Mouse (Mus musculus) kidney, embryonic 14.5 days (tissue): ENCODE results near the gene Gm3383. TPM values are rescaled to one million over a fixed set of nuclear protein-coding genes. Genes with fewer than 3 reads are reported as not detected.
"Not testable (repeated sequence)": the region's sequence is repeated elsewhere in the genome, so short reads cannot be mapped to it uniquely, and the experiment has no call there.

Experiments
- ATAC-seq: fragments of 200-750 bp; cut with Nextera tagmentation; 2 replicates; pipeline ENCODE4 v1.8.0; 2017; ENCODE audit warnings: moderate number of reproducible peaks, mild to moderate bottlenecking, moderate TSS enrichment, moderate library complexity; ENCODE audit not compliant: low FRiP score, low TSS enrichment
- H3K27ac ChIP-seq: fragments of 300-500 bp; sonication (generic); 2 replicates; pipeline ENCODE4 v1.5.1; 2014; ENCODE audit warnings: low read depth, mild to moderate bottlenecking, low read length, moderate library complexity, mixed read lengths
- H3K27me3 ChIP-seq: fragments of 300-500 bp; sonication (generic); 2 replicates; pipeline ENCODE4 v1.6.1; 2014; ENCODE audit warnings: mild to moderate bottlenecking, low read length; ENCODE audit not compliant: control insufficient read depth, insufficient read depth
- H3K36me3 ChIP-seq: fragments of 300-500 bp; sonication (generic); 2 replicates; pipeline ENCODE4 v1.6.1; 2014; ENCODE audit warnings: low read length, mixed read lengths; ENCODE audit not compliant: control insufficient read depth, insufficient read depth
- H3K4me1 ChIP-seq: fragments of 300-500 bp; sonication (generic); 2 replicates; pipeline ENCODE4 v1.6.1; 2014; ENCODE audit warnings: low read length, mixed read lengths; ENCODE audit not compliant: control insufficient read depth, insufficient read depth
- H3K4me2 ChIP-seq: fragments of 300-500 bp; sonication (generic); replicated peaks from 2 replicates; pipeline ENCODE4 v1.6.1; 2014; ENCODE audit warnings: low read depth, mild to moderate bottlenecking, low read length
- H3K4me3 ChIP-seq: fragments of 300-500 bp; sonication (generic); 2 replicates; pipeline ENCODE4 v1.5.1; 2014; ENCODE audit warnings: mild to moderate bottlenecking, low read length
- H3K9ac ChIP-seq: fragments of 300-500 bp; sonication (generic); 2 replicates; pipeline ENCODE4 v1.6.1; 2014; ENCODE audit warnings: low read depth, mild to moderate bottlenecking, low read length, moderate library complexity
- H3K9me3 ChIP-seq: fragments of 300-500 bp; sonication (generic); 2 replicates; pipeline ENCODE4 v1.6.1; 2016; ENCODE audit warnings: low read length; ENCODE audit not compliant: control insufficient read depth
- WGBS: fragments of 180-500 bp; shearing (Covaris S2); extraction: QIAGEN DNeasy Blood & Tissue Kit; methylation state at CpG from one replicate; pipeline ENCODE4 v1.1.7; 2014; 5-methylcytosine and 5-hydroxymethylcytosine counted together
- polyA plus RNA-seq: library from polyadenylated mRNA; unstranded; fragments of >200 nt; fragmentation: Nextera tagmentation; extraction: Ambion mirVana; gene quantifications from 2 replicates; pipeline ENCODE4 v1.2.1, GENCODE M21; 2014

Gm3383 gene
- polyA plus RNA-seq: 1.1 and 1.2 TPM in 2 replicates

- not testable (repeated sequence) for H3K36me3 ChIP-seq, H3K27ac ChIP-seq, H3K9ac ChIP-seq, H3K4me2 ChIP-seq, H3K9me3 ChIP-seq, H3K4me1 ChIP-seq, H3K27me3 ChIP-seq, ATAC-seq, H3K4me3 ChIP-seq
- WGBS: no CpG with 5 or more reads among the region's 3 CpGs
These were observed at the start of gene Gm3383 for GRCm38 (mm10) chr14:5807882-5808281. Gene Gm3383, minus strand, starts transcription at chr14:5807982.

DNA sequence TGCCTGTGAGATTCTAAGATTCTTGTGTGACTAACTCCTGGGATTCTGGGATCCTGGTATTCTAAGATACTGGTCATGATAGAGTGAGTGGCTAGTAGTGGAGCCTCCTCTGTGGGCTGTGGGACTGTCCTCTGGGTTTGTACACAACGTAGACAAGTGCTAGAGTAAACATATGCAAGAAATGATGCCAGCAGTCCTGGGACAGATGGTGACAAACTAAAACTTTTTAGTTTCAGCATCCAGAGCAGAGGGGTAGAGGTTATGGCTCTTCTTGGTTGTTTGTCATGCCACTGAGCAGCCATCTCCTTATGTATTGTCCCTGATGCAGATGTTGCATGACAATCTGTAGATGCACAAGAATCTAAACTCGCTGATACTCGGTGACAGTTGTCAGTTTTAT, 48.1 kb upstream of the Gm3383 start:
- not testable (repeated sequence) for H3K4me3 ChIP-seq, H3K9me3 ChIP-seq, H3K27me3 ChIP-seq, H3K36me3 ChIP-seq, H3K9ac ChIP-seq, H3K4me1 ChIP-seq, ATAC-seq, H3K27ac ChIP-seq, H3K4me2 ChIP-seq
- 78% methylated on average over 3 of the region's 3 CpGs for WGBS

DNA sequence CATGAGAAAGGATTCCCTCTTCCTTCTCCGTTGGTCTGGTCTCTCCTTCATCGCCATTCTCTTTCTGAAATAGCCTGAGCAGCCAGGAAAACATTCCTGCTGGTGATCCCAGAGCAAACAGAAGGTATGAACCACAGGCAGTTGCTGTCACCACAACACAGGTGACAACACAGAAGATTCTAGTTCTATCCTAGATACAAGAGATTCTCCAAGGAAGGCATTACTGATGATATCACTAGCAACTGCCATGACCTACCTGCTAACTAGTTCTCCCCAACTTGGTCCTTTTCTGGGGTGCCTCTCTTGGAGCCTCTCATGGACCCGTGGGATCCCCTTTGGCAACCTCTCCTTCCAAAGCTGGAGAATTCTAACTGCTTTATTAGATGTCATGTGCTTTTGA, 22.4 kb upstream of the Gm3383 start, which contains the start of gene Gm3424:
TSS of gene Gm3424 (minus strand) at position 101 of the 400 bp plus-strand sequence.
- H3K4me3 ChIP-seq, H3K9ac ChIP-seq, H3K27ac ChIP-seq, H3K27me3 ChIP-seq, H3K4me1 ChIP-seq, H3K36me3 ChIP-seq, H3K4me2 ChIP-seq, ATAC-seq, H3K9me3 ChIP-seq: not testable (repeated sequence)
- WGBS: no CpG with 5 or more reads among the region's 3 CpGs

DNA sequence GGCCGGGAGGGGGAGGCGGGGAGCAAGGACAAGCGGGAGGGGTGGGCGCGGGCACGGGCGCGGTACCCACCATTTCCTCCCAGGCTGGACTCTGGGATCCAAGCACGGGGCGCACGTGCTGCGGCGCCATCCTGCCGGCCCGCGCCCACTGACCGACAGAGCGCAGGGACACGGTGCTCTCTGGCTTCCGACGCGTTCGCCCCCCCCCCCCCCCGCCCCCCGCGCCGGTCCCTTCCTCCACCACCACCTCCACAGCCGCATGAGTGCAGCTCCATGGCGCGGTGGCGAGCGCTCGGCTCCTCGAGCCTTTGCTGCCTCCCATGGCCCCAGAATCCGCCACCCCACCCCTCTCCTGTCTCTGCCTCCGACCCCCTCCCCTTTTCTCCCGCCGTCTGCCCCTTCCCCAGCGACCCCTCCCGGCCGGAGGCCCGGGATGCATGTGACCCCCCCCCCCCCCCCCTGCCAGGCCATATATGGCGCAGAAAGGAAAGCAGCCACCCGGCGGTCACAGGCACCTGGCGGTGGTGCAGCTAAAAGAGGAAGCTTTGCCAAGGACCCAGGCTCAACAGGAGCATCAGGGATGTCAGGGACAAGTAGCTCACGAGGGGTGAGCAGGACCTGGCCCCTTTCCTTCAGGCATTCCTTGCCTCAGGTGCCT, 5.0 kb upstream of the Gm3383 start:
- not testable (repeated sequence) for H3K4me3 ChIP-seq, H3K4me1 ChIP-seq, H3K27ac ChIP-seq, H3K36me3 ChIP-seq, H3K9ac ChIP-seq, ATAC-seq, H3K27me3 ChIP-seq, H3K4me2 ChIP-seq, H3K9me3 ChIP-seq
- no CpG with 5 or more reads among the region's 47 CpGs for whole genome bisulfite sequencing

- not testable (repeated sequence) for ATAC-seq, H3K27me3 ChIP-seq
- WGBS: no CpG with 5 or more reads among the region's 37 CpGs
These were observed 66.3 kb downstream of the Gm3383 start, which contains the start of gene Gm3373 for GRCm38 (mm10) chr14:5741477-5741876. Gene Gm3373, minus strand, starts transcription at chr14:5741577.

GRCm38 (mm10) chr14:5687357-5687756, 120.4 kb downstream of the Gm3383 start, which contains the start of gene Gm9603:
Gene Gm9603, minus strand, starts transcription at chr14:5687457.
- H3K27ac ChIP-seq, H3K9ac ChIP-seq, H3K9me3 ChIP-seq, H3K36me3 ChIP-seq, H3K4me1 ChIP-seq, H3K4me2 ChIP-seq, H3K4me3 ChIP-seq, ATAC-seq, H3K27me3 ChIP-seq: not testable (repeated sequence)
- no CpG with 5 or more reads among the region's 2 CpGs for WGBS

More at GRCm38 (mm10) chr14:5741477-5741876, 66.3 kb downstream of the Gm3383 start, which contains the start of gene Gm3373:
- not testable (repeated sequence) for H3K9ac ChIP-seq, H3K36me3 ChIP-seq, H3K4me2 ChIP-seq, H3K4me3 ChIP-seq, H3K9me3 ChIP-seq, H3K4me1 ChIP-seq, H3K27ac ChIP-seq

GRCm38 (mm10) chr14:5632928-5633327, 174.9 kb downstream of the Gm3383 start, which contains the start of gene Gm8265:
Gene Gm8265, minus strand, starts transcription at chr14:5633028.
- H3K9ac ChIP-seq, H3K9me3 ChIP-seq, H3K4me1 ChIP-seq, H3K4me3 ChIP-seq, H3K36me3 ChIP-seq, H3K27ac ChIP-seq, ATAC-seq, H3K4me2 ChIP-seq, H3K27me3 ChIP-seq: not testable (repeated sequence)
- no CpG with 5 or more reads among the region's 1 CpGs for WGBS

Other genes starting within 250 kb of the Gm3383 start
- gene Gm8265, start 175.0 kb downstream of the Gm3383 start, polyA plus RNA-seq: not detected in 2 replicates
- gene Gm9603, start 120.5 kb downstream of the Gm3383 start, polyA plus RNA-seq: not detected in 2 replicates
- gene Gm3373, start 66.4 kb downstream of the Gm3383 start, polyA plus RNA-seq: 0.11 and 0.13 TPM in 2 replicates
- gene Gm3424, start 22.3 kb upstream of the Gm3383 start, polyA plus RNA-seq: not detected in 2 replicates
- gene Gm8237, start 72.4 kb upstream of the Gm3383 start, polyA plus RNA-seq: not detected in 2 replicates
- gene Gm3248, start 153.8 kb upstream of the Gm3383 start, polyA plus RNA-seq: 0.10 and 0.12 TPM in 2 replicates
- gene Gm3453, start 171.2 kb upstream of the Gm3383 start, polyA plus RNA-seq: not detected in 2 replicates